Mouse (Mus musculus): ENCODE measurements at regions not wholly inside any gene's neighbourhood (a gene's known extent, or its start where the extent isn't known, plus 50 kb on each side); places are given as distances from the start of the nearest gene placed in this dataset.

GRCm38 (mm10) chr16:39512774-39513173, 471.4 kb upstream of the Lsamp start:
- peak; percentile 3 for DNase-seq (ENCODE audit: low read depth, low spot score)

GRCm38 (mm10) chr16:39513659-39514058, 470.5 kb upstream of the Lsamp start:
- no peak for DNase-seq (ENCODE audit: low read depth, low spot score)

- no peak for DNase-seq (ENCODE audit: low read depth, low spot score)
Measured at GRCm38 (mm10) chr16:39531106-39531505, 453.1 kb upstream of the Lsamp start.

GRCm38 (mm10) chr16:39532770-39533169, 451.4 kb upstream of the Lsamp start:
- DNase-seq (ENCODE audit: low read depth, low spot score): no peak

- DNase-seq (ENCODE audit: low read depth, low spot score): no peak
Measured at GRCm38 (mm10) chr16:39533351-39533750, 450.8 kb upstream of the Lsamp start.

- no peak for DNase-seq (ENCODE audit: low read depth, low spot score)
Measured at GRCm38 (mm10) chr16:39553316-39553715, 430.8 kb upstream of the Lsamp start.

GRCm38 (mm10) chr16:39576620-39577019, 407.5 kb upstream of the Lsamp start:
- DNase-seq (ENCODE audit: low read depth, low spot score): no peak

- DNase-seq (ENCODE audit: low read depth, low spot score): no peak
Measured at GRCm38 (mm10) chr16:39579621-39580020, 404.5 kb upstream of the Lsamp start.
